Mouse (Mus musculus): Measurements from ENCODE around the gene Ppp1r13b.

DNA sequence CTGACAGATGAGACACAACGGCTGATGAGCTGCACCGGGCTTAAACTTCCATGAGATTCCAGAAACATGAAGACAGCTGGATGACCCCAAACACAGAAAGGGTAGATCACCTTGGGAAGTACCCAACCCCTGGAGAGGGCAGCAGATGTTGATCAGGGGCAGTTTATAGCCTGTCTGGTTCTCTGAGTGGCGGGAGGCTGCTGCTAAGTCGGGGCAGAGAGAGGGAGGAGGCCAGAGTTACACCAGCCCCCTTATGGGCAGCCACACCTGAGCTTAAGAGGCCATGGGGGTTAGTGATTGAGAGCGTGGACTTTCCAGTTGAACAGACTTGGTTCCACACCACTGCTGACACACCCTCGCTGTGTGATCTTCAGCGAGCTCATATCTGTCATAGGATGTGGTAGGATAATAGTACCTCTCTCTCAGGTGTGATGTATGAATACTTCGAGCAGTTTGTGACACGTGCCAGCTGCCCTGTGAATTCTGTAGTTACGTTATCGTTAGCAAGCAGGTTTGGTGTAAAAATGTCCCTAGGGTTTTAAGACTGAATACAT is 1.2 kb upstream of the Ppp1r13b start:
- TF ChIP-seq CTCF (IDR thresholded peaks at IDR 0.05; ENCODE audit: low read depth, low read length) (no peak), POLR2A (IDR thresholded peaks at IDR 0.05; ENCODE audit: borderline replicate concordance, low read depth, low read length) (no peak)
